Mouse (Mus musculus): ENCODE results near the gene Vipr2. TPM values are rescaled to one million over a fixed set of nuclear protein-coding genes. Genes with fewer than 3 reads are reported as not detected.

The Vipr2 gene
- polyA plus RNA-seq, 1 experiment from 2014 or later: 4.3 TPM

DNA sequence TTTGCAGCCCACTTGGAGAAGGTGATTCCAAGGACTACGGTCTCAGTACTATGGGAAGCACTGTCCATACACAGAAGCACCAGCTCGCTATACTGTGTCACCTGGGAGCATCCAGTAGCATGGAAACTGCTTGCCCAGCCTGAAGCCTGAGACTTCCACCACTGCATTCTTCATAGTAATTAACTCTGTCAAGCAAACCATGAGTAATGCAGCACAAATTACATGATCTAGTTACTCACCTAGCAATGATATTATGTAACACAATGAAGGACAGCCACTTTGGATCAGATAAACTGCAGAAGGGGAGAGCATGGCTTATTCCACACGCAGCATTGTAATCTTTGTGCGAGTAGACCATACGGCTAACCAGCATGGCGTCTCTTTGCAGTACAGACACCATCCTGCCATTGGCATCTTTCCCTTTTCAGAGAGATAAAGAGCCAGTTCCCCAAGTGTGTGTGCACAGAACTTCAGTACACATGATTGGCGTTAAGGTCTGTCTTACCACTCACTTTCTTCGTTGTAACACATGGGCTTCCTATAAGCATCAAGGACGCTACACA lies 75.4 kb downstream of the Vipr2 start:
- Histone ChIP-seq H3K9me3 (ENCODE audit: control insufficient read depth, low read length) (no peaks in the 10 kb centered on the region), H3K4me1 (replicated peaks; ENCODE audit: control insufficient read depth, insufficient read depth) (no peaks in the 10 kb centered on the region), H3K9ac (ENCODE audit: low read length) (no peak overlapping the region), H3K27me3 (ENCODE audit: control insufficient read depth, insufficient read depth, low read length) (no peaks in the 10 kb centered on the region), H3K36me3 (ENCODE audit: control insufficient read depth, insufficient read depth, low read length) (no peaks in the 10 kb centered on the region), H3K27ac (replicated peaks) (no peak overlapping the region), H3K4me3 (ENCODE audit: low read depth, low read length) (no peak overlapping the region), H3K4me2 (replicated peaks; ENCODE audit: low read depth) (no peak overlapping the region)
- DNase-seq (ENCODE audit: low spot score) (no peak), ATAC-seq (ENCODE audit: low FRiP score, low TSS enrichment) (no peak)
- 88% methylated on average over 9 of the region's 9 CpGs for WGBS
- TF ChIP-seq CTCF (IDR thresholded peaks at IDR 0.05; ENCODE audit: low read depth): no peak
- no peak for TF ChIP-seq EP300 (optimal IDR thresholded peaks at IDR 0.05)

DNA sequence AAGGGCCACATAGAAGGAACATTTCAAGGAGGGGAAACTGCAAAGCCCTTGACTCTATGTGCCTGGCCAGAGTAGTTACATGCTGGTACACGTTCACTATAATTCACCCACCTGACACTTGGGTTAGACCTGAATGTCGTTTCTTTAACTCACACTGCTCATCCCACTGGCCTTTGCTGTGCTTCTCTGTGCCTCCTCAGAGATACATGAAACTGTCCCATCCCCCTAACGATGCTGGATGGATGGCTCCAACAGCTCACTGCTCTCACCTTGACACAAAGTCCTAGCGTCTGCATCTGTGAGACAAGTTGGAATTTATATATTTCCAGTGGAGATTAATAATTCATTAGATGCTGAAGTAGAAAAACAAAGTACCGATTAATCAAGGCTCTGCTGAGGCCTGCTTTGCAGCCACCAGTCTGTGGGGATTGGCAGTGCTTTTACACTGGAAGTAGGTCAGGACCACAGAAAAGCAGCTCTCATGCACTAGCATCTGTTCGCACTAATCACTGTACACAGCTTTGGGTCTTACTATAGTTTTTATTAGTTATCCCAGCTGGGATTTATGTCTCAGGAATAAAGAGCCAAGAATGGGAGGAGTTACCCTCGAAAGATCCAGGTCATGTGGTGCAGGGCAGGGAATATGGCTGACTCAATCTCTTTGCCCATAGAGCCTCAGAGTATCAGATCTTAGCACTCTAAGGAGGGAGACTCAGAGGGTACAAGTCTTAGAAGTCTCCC lies 79.4 kb downstream of the Vipr2 start:
- Histone ChIP-seq H3K27ac (replicated peaks) (no peak overlapping the region), H3K9ac (ENCODE audit: low read length) (no peak overlapping the region), H3K4me3 (ENCODE audit: low read depth, low read length) (no peak overlapping the region), H3K4me1 (replicated peaks; ENCODE audit: control insufficient read depth, insufficient read depth) (no peaks in the 10 kb centered on the region), H3K4me2 (replicated peaks; ENCODE audit: low read depth) (no peak overlapping the region), H3K36me3 (ENCODE audit: control insufficient read depth, insufficient read depth, low read length) (no peaks in the 10 kb centered on the region), H3K27me3 (ENCODE audit: control insufficient read depth, insufficient read depth, low read length) (no peaks in the 10 kb centered on the region), H3K9me3 (ENCODE audit: control insufficient read depth, low read length) (no peaks in the 10 kb centered on the region)
- no peak for DNase-seq (ENCODE audit: low spot score)
- no peak for ATAC-seq (ENCODE audit: low FRiP score, low TSS enrichment)
- WGBS: 58% methylated on average over 7 of the region's 7 CpGs
- TF ChIP-seq EP300 (optimal IDR thresholded peaks at IDR 0.05): no peak
- no peak for TF ChIP-seq CTCF (IDR thresholded peaks at IDR 0.05; ENCODE audit: low read depth)

DNA sequence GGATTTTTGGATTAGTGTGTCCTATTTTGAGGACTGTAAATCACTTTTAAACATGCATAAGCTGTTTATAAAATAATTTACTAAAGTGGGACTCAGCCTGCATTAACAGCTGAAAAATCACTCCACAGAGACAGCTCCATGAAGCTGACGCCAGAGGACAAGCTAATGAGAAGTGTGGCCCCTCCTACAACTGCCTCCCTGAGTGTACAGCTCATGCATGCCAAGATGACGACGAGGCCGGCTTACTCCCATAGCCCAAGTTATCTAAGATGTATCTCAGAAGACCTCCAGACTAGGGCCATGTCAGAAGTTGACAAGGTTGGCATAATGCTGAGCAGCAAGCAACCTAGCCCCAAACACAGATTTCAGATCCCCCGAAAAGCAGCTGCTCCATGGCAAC lies 81.7 kb downstream of the Vipr2 start:
- Histone ChIP-seq H3K9ac (ENCODE audit: low read length) (no peak overlapping the region), H3K27ac (replicated peaks) (peak overlapping the region; percentile 61; the same call in 1 of the 2 replicates), H3K36me3 (ENCODE audit: control insufficient read depth, insufficient read depth, low read length) (no peaks in the 10 kb centered on the region), H3K4me2 (replicated peaks; ENCODE audit: low read depth) (no peak overlapping the region), H3K27me3 (ENCODE audit: control insufficient read depth, insufficient read depth, low read length) (no peaks in the 10 kb centered on the region), H3K4me3 (ENCODE audit: low read depth, low read length) (no peak overlapping the region), H3K4me1 (replicated peaks; ENCODE audit: control insufficient read depth, insufficient read depth) (no peaks in the 10 kb centered on the region), H3K9me3 (ENCODE audit: control insufficient read depth, low read length) (no peaks in the 10 kb centered on the region)
- ATAC-seq (ENCODE audit: low FRiP score, low TSS enrichment) (peak; percentile 87), DNase-seq (ENCODE audit: low spot score) (no peak)
- TF ChIP-seq EP300 (optimal IDR thresholded peaks at IDR 0.05) (no peak), CTCF (IDR thresholded peaks at IDR 0.05; ENCODE audit: low read depth) (no peak)
- 39% methylated on average over 5 of the region's 5 CpGs for WGBS

DNA sequence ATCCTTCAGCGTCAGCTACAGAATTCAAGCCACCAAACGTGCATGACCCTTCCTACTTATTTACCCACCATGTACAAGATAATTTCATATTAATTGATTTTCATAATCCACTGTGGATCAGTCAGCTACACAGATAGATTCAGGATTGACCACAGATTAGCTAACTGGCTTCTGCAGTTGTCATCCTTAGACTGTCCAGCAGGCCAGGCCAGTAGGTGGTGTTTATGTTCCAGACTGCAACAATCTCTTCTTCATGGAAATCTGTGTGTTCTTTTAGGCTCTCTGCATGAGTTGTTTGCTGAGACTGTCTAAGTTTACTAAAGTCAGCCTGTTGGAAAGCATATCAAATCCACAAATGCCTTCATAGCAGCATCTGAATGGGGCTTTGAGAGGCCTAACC lies 82.2 kb downstream of the Vipr2 start:
- Histone ChIP-seq H3K9ac (ENCODE audit: low read length) (no peak overlapping the region), H3K27ac (replicated peaks) (peak overlapping the region; percentile 61; the same call in 1 of the 2 replicates), H3K36me3 (ENCODE audit: control insufficient read depth, insufficient read depth, low read length) (no peaks in the 10 kb centered on the region), H3K4me3 (ENCODE audit: low read depth, low read length) (no peak overlapping the region), H3K4me2 (replicated peaks; ENCODE audit: low read depth) (no peak overlapping the region), H3K4me1 (replicated peaks; ENCODE audit: control insufficient read depth, insufficient read depth) (no peaks in the 10 kb centered on the region), H3K27me3 (ENCODE audit: control insufficient read depth, insufficient read depth, low read length) (no peaks in the 10 kb centered on the region), H3K9me3 (ENCODE audit: control insufficient read depth, low read length) (no peaks in the 10 kb centered on the region)
- ATAC-seq (ENCODE audit: low FRiP score, low TSS enrichment): peak; percentile 63; the same call in 1 of the 2 replicates
- TF ChIP-seq CTCF (IDR thresholded peaks at IDR 0.05; ENCODE audit: low read depth): peak; percentile 57
- TF ChIP-seq EP300 (optimal IDR thresholded peaks at IDR 0.05): no peak
- 54% methylated on average over 2 of the region's 2 CpGs for WGBS
- no peak for DNase-seq (ENCODE audit: low spot score)

DNA sequence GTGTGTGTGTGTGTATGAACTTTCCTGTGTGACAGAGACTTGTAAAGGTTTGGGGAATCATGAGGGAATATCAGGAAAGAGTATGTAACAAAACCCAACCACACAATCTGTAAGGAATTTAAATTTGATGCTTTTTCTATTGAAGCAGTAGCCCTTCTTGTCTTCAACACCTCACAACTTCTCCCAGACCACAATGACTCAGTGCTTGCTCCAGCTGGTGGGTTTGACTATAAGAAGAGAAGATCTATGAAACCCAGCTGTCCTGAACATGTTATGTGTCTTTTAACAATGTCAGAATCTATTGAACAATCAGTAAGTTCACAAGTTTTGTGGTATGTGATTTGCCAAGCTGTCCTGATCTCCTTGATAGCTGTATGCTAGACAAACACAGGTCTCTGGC lies 87.8 kb downstream of the Vipr2 start:
- Histone ChIP-seq H3K4me3 (ENCODE audit: low read depth, low read length) (no peak overlapping the region), H3K4me1 (replicated peaks; ENCODE audit: control insufficient read depth, insufficient read depth) (0 out of 2 replicates have a peak, but pooled peaks cover 3% of the 10 kb centered on the region), H3K9me3 (ENCODE audit: control insufficient read depth, low read length) (no peaks in the 10 kb centered on the region), H3K9ac (ENCODE audit: low read length) (no peak overlapping the region), H3K36me3 (ENCODE audit: control insufficient read depth, insufficient read depth, low read length) (no peaks in the 10 kb centered on the region), H3K27ac (replicated peaks) (no peak overlapping the region), H3K4me2 (replicated peaks; ENCODE audit: low read depth) (no peak overlapping the region), H3K27me3 (ENCODE audit: control insufficient read depth, insufficient read depth, low read length) (no peaks in the 10 kb centered on the region)
- ATAC-seq (ENCODE audit: low FRiP score, low TSS enrichment) (no peak), DNase-seq (ENCODE audit: low spot score) (no peak)
- TF ChIP-seq CTCF (IDR thresholded peaks at IDR 0.05; ENCODE audit: low read depth): no peak
- TF ChIP-seq EP300 (optimal IDR thresholded peaks at IDR 0.05): no peak

DNA sequence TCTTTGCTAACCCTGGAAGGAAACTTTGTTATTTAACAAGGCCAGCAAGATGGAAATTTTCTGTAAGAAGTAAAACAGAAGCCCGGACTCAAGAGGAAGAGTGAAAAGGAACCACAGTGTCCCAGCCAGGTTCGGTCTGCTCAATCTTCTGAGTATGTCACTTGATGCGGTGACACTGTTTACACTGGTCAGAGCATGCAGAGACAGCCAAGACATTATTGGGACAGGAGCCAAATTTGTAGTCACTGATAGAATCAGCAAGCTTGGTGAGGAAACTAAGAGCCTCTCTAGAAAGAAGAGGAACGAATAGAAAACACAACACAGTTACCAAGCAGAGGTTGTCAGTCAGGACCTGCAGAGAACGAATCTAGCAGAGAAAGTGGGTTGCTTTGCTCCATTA lies 92.1 kb downstream of the Vipr2 start:
- no peak for TF ChIP-seq EP300 (optimal IDR thresholded peaks at IDR 0.05)
- no peak for TF ChIP-seq CTCF (IDR thresholded peaks at IDR 0.05; ENCODE audit: low read depth)
- peak overlapping the region; percentile 23; the same call in 1 of the 2 replicates for H3K9ac ChIP-seq (ENCODE audit: low read length)
- H3K27ac ChIP-seq (replicated peaks): no peak overlapping the region; the same call in 1 of the 2 replicates
- H3K9me3 ChIP-seq (ENCODE audit: control insufficient read depth, low read length): no peaks in the 10 kb centered on the region
- H3K4me1 ChIP-seq (replicated peaks; ENCODE audit: control insufficient read depth, insufficient read depth): 0 out of 2 replicates have a peak, but pooled peaks cover 3% of the 10 kb centered on the region
- no peaks in the 10 kb centered on the region for H3K27me3 ChIP-seq (ENCODE audit: control insufficient read depth, insufficient read depth, low read length)
- H3K4me3 ChIP-seq (ENCODE audit: low read depth, low read length): no peak overlapping the region
- DNase-seq (ENCODE audit: low spot score) (peak; percentile 7), ATAC-seq (ENCODE audit: low FRiP score, low TSS enrichment) (no peak)
- no peak overlapping the region for H3K4me2 ChIP-seq (replicated peaks; ENCODE audit: low read depth)
- no peaks in the 10 kb centered on the region for H3K36me3 ChIP-seq (ENCODE audit: control insufficient read depth, insufficient read depth, low read length)
- WGBS: 39% methylated on average over 5 of the region's 5 CpGs

Data from stomach, postnatal 0 days (tissue).